Mouse (Mus musculus): ENCODE measurements around the gene Lpin1. TPM values are rescaled to one million over a fixed set of nuclear protein-coding genes. Genes with fewer than 3 reads are reported as not detected.

The Lpin1 gene
- total and polyA plus RNA-seq, 2 experiments from 2014 or later = 8.4 to 15.4 TPM

DNA sequence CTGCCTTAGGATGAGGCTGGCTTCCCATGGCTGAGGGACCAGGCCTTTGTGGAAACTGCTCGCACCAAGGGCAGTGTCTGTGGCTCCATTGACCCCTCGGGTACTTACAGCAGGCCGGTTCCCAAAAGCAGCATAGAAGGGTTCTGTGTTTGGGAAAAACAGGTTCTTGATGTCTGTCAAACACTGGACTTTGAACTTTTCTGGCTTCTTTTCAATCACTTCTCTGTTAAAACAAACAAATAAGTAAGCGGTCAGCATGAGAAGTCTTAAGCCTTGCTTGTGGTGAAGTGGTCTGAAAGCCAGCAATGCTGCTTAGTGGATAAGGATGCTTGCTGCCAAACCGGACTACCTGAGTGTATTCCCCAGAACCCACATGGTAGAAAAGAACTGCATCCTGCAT is 69.2 kb downstream of the Lpin1 start:
- peaks cover 89% of the 10 kb centered on the region for H3K36me3 ChIP-seq (ENCODE audit: insufficient read depth)
- H3K4me2 ChIP-seq (ENCODE audit: low read depth) = no peak overlapping the region
- DNase-seq (no peak), ATAC-seq (no peak)
- TF ChIP-seq CTCF (IDR thresholded peaks at IDR 0.05; ENCODE audit: low read depth) = no peak
- H3K27me3 ChIP-seq (ENCODE audit: insufficient read depth, low read length) = no peaks in the 10 kb centered on the region
- H3K27ac ChIP-seq (ENCODE audit: low read depth, low read length) = no peak overlapping the region
- H3K9me3 ChIP-seq (ENCODE audit: low read length) = no peaks in the 10 kb centered on the region
- no peaks in the 10 kb centered on the region for H3K4me1 ChIP-seq (ENCODE audit: insufficient read depth)
- H3K9ac ChIP-seq = no peak overlapping the region
- 81% methylated on average over 5 of the region's 5 CpGs for WGBS
- no peak overlapping the region for H3K4me3 ChIP-seq (ENCODE audit: low read depth, low read length)

DNA sequence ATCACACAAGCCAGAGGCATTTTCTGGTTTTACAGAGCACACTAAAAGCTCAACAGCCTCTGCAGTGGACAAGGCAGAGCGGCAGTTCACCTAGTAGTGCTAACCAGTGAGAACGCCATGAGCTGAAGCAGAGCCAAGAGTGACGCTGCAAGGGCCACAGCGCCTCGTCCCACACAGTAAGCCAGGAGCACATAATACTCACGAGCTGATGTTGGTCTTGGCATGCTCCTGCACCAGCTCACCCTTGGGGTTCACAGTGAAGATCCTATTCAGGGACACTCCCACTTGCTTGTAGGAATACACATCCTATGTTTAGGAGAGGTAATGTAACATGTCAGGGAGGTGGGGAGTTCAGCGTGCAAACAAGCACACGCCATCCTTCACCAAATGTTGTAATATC is 70.1 kb downstream of the Lpin1 start:
- WGBS = 85% methylated on average over 8 of the region's 8 CpGs
- no peak for TF ChIP-seq CTCF (IDR thresholded peaks at IDR 0.05; ENCODE audit: low read depth)
- Histone ChIP-seq H3K4me1 (ENCODE audit: insufficient read depth) (no peaks in the 10 kb centered on the region), H3K27ac (ENCODE audit: low read depth, low read length) (no peak overlapping the region), H3K9ac (no peak overlapping the region), H3K4me3 (ENCODE audit: low read depth, low read length) (no peak overlapping the region), H3K27me3 (ENCODE audit: insufficient read depth, low read length) (no peaks in the 10 kb centered on the region), H3K36me3 (ENCODE audit: insufficient read depth) (peaks cover 87% of the 10 kb centered on the region), H3K4me2 (ENCODE audit: low read depth) (no peak overlapping the region), H3K9me3 (ENCODE audit: low read length) (no peaks in the 10 kb centered on the region)
- DNase-seq (no peak), ATAC-seq (no peak)

DNA sequence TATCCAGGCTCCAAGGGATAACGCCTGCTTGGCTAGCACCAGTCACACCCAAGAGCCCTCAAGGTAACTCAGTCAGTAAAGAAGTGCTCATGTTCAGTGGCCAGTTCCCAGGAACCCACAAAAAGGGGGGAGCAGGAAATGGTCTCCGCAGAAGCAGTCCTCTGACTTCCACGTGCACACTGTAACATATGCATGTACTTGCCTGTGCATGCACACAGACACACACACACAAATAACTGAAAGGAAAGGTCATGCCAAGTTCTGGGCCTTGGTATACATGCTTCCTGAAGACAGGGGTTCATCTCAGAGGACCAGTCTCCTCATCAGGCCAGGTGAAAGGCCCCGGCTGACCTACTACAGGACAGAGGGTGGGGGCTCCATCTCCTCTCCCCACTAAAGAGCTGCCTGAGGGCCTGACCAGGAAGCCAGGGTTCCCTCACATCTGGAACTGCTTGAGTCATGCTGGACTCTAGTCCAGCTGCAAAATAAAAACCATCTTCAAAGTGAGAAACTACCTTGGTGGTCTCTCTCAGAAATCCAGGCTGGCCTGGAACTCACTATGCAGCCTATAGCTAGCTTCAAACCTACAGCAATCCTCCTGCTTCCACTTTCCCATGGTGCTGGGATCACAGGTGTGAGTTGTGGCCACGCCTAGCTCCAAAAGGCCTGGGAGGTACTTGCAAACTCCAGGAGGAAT is 70.7 kb downstream of the Lpin1 start:
- Histone ChIP-seq H3K4me1 (ENCODE audit: insufficient read depth) (no peaks in the 10 kb centered on the region), H3K4me2 (ENCODE audit: low read depth) (no peak overlapping the region), H3K27me3 (ENCODE audit: insufficient read depth, low read length) (no peaks in the 10 kb centered on the region), H3K36me3 (ENCODE audit: insufficient read depth) (peaks cover 86% of the 10 kb centered on the region), H3K9ac (no peak overlapping the region), H3K27ac (ENCODE audit: low read depth, low read length) (no peak overlapping the region), H3K4me3 (ENCODE audit: low read depth, low read length) (no peak overlapping the region), H3K9me3 (ENCODE audit: low read length) (no peaks in the 10 kb centered on the region)
- TF ChIP-seq CTCF (IDR thresholded peaks at IDR 0.05; ENCODE audit: low read depth) = no peak
- DNase-seq (no peak), ATAC-seq (no peak)
- WGBS = 86% methylated on average over 5 of the region's 5 CpGs

DNA sequence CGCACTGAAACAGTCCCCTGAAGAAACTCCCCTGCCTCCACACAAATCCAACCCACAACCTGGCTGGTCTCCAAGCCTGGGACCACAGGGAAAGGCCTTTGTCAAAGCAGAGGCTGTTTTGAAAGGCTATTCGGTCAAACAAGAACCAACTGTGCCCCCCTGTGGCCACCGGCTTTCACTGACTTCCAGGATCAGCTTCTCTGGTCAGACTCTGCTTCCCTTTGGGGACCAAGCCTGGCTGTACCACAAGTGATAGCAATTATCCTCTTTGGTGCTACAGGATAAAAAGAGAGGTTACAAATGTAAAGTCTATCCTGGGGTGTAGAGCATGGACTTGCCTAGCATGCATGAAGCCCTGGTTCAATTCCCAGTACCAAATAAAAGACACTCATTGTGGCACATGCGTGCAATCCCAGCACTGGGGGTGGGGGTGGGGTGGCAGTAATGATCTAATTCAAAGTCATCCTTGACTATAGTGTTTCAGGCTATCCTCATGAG is 77.4 kb downstream of the Lpin1 start:
- DNase-seq (peak; percentile 89), ATAC-seq (peak; percentile 84)
- TF ChIP-seq CTCF (IDR thresholded peaks at IDR 0.05; ENCODE audit: low read depth) = peak; percentile 85
- Histone ChIP-seq H3K4me2 (ENCODE audit: low read depth) (no peak overlapping the region), H3K9ac (peak overlapping the region; percentile 28; the same call in 1 of the 2 replicates), H3K27ac (ENCODE audit: low read depth, low read length) (no peak overlapping the region), H3K27me3 (ENCODE audit: insufficient read depth, low read length) (no peaks in the 10 kb centered on the region), H3K36me3 (ENCODE audit: insufficient read depth) (peaks cover 27% of the 10 kb centered on the region), H3K4me3 (ENCODE audit: low read depth, low read length) (no peak overlapping the region), H3K9me3 (ENCODE audit: low read length) (no peaks in the 10 kb centered on the region), H3K4me1 (ENCODE audit: insufficient read depth) (no peaks in the 10 kb centered on the region)
- WGBS = 19% methylated on average over 4 of the region's 4 CpGs

DNA sequence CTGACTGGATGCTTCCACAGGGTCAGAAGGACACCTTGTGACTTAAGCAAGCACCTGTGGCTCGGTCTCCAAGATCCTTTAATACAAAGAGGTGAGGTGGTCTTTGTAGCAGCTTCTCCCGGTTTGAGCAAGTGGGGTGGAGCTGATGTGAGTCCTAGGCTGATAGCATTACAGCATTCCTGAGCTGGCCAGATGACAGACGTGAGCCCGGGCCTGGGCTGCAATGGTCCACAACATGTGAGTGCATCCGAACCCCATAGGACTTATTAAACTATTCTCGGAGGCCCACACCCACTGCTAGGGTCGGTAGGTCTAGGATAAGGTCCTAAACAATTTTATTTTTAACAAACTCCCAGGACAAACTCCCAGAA is 77.9 kb downstream of the Lpin1 start:
- peaks cover 22% of the 10 kb centered on the region for H3K36me3 ChIP-seq (ENCODE audit: insufficient read depth)
- H3K27me3 ChIP-seq (ENCODE audit: insufficient read depth, low read length) = no peaks in the 10 kb centered on the region
- ATAC-seq (peak; percentile 40), DNase-seq (no peak)
- no peaks in the 10 kb centered on the region for H3K9me3 ChIP-seq (ENCODE audit: low read length)
- 30% methylated on average over 7 of the region's 7 CpGs for WGBS
- peak overlapping the region; percentile 62; the same call in 1 of the 2 replicates for H3K27ac ChIP-seq (ENCODE audit: low read depth, low read length)
- no peaks in the 10 kb centered on the region for H3K4me1 ChIP-seq (ENCODE audit: insufficient read depth)
- H3K9ac ChIP-seq = peak overlapping the region; percentile 28
- peak overlapping the region; percentile 23; the same call in 1 of the 2 replicates for H3K4me2 ChIP-seq (ENCODE audit: low read depth)
- H3K4me3 ChIP-seq (ENCODE audit: low read depth, low read length) = no peak overlapping the region
- no peak for TF ChIP-seq CTCF (IDR thresholded peaks at IDR 0.05; ENCODE audit: low read depth)

DNA sequence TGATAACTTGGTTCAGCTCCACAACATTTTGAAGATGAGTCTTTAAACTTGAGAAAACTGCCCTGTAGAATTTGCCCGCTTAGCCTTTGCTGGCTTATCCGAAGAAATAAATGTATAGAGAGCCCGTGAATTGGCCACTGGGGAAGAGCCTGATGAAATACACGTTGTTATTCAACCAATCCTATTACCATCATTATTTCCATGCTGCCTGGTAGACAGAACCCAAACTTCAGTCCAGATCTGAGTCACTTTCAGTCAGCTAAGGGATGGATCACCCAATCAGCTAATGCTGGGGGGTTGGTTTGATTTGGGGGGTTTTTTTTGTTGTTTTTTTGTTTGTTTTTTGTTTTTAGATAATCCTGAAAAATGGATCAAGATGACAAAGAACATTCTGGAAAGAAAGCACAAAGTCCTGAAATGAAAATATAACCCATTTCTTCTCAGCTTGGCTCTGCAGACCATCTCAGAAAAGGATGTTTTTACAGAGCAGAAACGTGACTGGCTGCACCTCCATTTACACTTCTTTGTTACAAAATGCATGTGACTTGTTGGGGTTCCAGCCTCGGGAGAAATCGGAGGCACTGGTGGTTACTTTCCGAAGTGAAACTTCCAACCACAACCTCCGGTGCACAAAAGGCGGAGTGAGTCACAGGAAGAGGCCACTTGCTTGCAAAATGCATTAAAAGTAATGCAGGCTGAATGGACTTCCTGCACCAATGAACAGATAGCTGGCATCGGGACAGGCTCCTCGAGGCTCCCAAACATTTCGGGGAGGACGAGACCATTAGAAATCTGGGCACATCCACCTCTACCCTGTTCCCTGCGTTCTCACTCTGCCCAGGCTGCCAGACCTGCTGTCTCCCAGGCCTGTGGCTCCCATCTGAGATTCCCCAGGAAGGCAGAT is 78.6 kb downstream of the Lpin1 start:
- Histone ChIP-seq H3K4me1 (ENCODE audit: insufficient read depth) (no peaks in the 10 kb centered on the region), H3K9ac (peak overlapping the region; percentile 28), H3K4me3 (ENCODE audit: low read depth, low read length) (no peak overlapping the region), H3K27ac (ENCODE audit: low read depth, low read length) (peak overlapping the region; percentile 62; the same call in 1 of the 2 replicates), H3K4me2 (ENCODE audit: low read depth) (peak overlapping the region; percentile 23; the same call in 1 of the 2 replicates), H3K9me3 (ENCODE audit: low read length) (no peaks in the 10 kb centered on the region), H3K27me3 (ENCODE audit: insufficient read depth, low read length) (no peaks in the 10 kb centered on the region), H3K36me3 (ENCODE audit: insufficient read depth) (peaks cover 16% of the 10 kb centered on the region)
- no peak for TF ChIP-seq CTCF (IDR thresholded peaks at IDR 0.05; ENCODE audit: low read depth)
- peak; percentile 72 for ATAC-seq
- 45% methylated on average over 15 of the region's 15 CpGs for WGBS
- DNase-seq = peak; percentile 61

DNA sequence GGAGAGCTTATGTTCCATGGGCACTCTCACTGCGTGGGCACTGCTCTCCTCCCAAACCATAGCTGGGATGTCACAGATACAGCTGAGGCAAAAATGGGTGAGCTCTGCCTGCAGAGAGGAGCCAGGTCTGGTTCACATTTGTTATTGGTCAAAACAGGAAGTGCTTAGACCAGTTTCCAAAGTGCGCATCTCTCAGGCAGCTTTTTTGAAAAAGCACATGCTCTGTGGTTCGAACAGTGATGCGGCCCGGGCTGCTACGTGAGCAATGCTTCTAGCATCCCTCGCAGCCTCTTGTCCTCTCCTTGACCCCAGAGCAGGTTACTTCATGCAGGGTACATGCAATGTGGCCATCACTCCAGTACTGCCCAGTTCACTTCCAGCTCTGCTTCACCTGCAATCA is 82.1 kb downstream of the Lpin1 start:
- H3K4me1 ChIP-seq (ENCODE audit: insufficient read depth) = no peaks in the 10 kb centered on the region
- H3K4me3 ChIP-seq (ENCODE audit: low read depth, low read length) = no peak overlapping the region
- H3K27me3 ChIP-seq (ENCODE audit: insufficient read depth, low read length) = no peaks in the 10 kb centered on the region
- WGBS = 96% methylated on average over 7 of the region's 7 CpGs
- DNase-seq (no peak), ATAC-seq (no peak)
- no peak overlapping the region for H3K4me2 ChIP-seq (ENCODE audit: low read depth)
- no peak for TF ChIP-seq CTCF (IDR thresholded peaks at IDR 0.05; ENCODE audit: low read depth)
- H3K27ac ChIP-seq (ENCODE audit: low read depth, low read length) = no peak overlapping the region
- no peak overlapping the region for H3K9ac ChIP-seq
- no peaks in the 10 kb centered on the region for H3K36me3 ChIP-seq (ENCODE audit: insufficient read depth)
- H3K9me3 ChIP-seq (ENCODE audit: low read length) = no peaks in the 10 kb centered on the region

Measured in forebrain, postnatal 0 days (tissue).